Mouse (Mus musculus) liver, postnatal 0 days (tissue): ENCODE data around the gene Carmil2.

Experiments
- CTCF ChIP-seq: sonication (generic); IDR thresholded peaks from 2 replicates; pipeline ENCODE4 v1.5.1; 2016; ENCODE audit warnings: antibody characterized with exemption, low read depth
- EP300 ChIP-seq: IDR thresholded peaks from 2 replicates; pipeline ENCODE4 v1.6.1; 2016; ENCODE audit warnings: antibody characterized with exemption, low read depth, mild to moderate bottlenecking

GRCm38 (mm10) chr8:105707498-105708403, 21.7 kb downstream of the Carmil2 start, which contains the start of the genes 4933405L10Rik and Enkd1:
- TF ChIP-seq EP300: no peak
- TF ChIP-seq CTCF: no peak
